Mouse (Mus musculus) lung, adult 2 months (tissue): Measurements from ENCODE around the gene 1500009C09Rik.

Experiments
- CTCF ChIP-seq: fragments of 200-500 bp; IDR thresholded peaks from 2 replicates; pipeline ENCODE4 v1.5.1; 2011; ENCODE audit warnings: mild to moderate bottlenecking, low read length, control low read depth; ENCODE audit not compliant: insufficient read depth
- POLR2A ChIP-seq: fragments of 200-500 bp; IDR thresholded peaks from 2 replicates; pipeline ENCODE4 v1.6.1; 2011; ENCODE audit warnings: low read depth, mild to moderate bottlenecking, control low read depth, low read length, borderline replicate concordance; ENCODE audit errors: extremely low read depth

DNA sequence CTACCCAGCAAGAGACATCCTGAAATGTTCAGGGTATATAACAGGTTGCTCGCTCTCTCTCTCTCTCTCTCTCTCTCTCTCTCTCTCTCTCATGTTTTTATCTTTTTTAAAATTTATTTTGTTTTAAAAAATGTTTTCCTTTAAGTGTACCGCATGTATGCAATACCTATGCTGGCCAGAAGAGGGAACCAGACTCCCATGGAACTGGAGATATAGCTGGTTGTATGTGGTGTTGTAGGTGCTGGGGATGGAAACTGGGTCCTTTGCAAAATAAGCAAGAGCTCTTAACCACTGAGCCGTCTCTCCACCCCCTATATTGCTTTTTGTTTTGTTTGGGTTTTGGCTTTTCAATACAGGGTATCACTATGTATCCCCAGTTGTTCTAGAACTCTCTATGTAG, 618 bp upstream of the 1500009C09Rik start:
- TF ChIP-seq POLR2A: no peak
- TF ChIP-seq CTCF: no peak
